Mouse (Mus musculus) liver (tissue): ENCODE data around the gene Abcc12.

Source experiments
- DNase-seq: peaks from one replicate; pipeline ENCODE4 v3.0.0-alpha.2; 2020; ENCODE audit warnings: mixed read lengths

Gene Abcc12

GRCm38 (mm10) chr8:86578076-86578475 is 2.4 kb downstream of the Abcc12 start:
- no peak for DNase-seq

- no peak for DNase-seq
Measured at GRCm38 (mm10) chr8:86577547-86577946, 2.9 kb downstream of the Abcc12 start.

- DNase-seq: no peak
Measured at GRCm38 (mm10) chr8:86563674-86564073, 16.8 kb downstream of the Abcc12 start.

- DNase-seq: no peak
Measured at GRCm38 (mm10) chr8:86561737-86562136, 18.7 kb downstream of the Abcc12 start.

GRCm38 (mm10) chr8:86560688-86561065 is 19.8 kb downstream of the Abcc12 start:
- no peak for DNase-seq

- DNase-seq: no peak
Measured at GRCm38 (mm10) chr8:86559947-86560687, 20.4 kb downstream of the Abcc12 start.

GRCm38 (mm10) chr8:86557186-86558045 is 23.1 kb downstream of the Abcc12 start:
- DNase-seq: no peak

GRCm38 (mm10) chr8:86555564-86555963 is 24.9 kb downstream of the Abcc12 start:
- DNase-seq: no peak

GRCm38 (mm10) chr8:86554220-86554891 is 26.1 kb downstream of the Abcc12 start:
- DNase-seq: no peak

GRCm38 (mm10) chr8:86550516-86550915 is 30.0 kb downstream of the Abcc12 start:
- DNase-seq: no peak

GRCm38 (mm10) chr8:86546001-86546400 is 34.5 kb downstream of the Abcc12 start:
- no peak for DNase-seq

- no peak for DNase-seq
Measured at GRCm38 (mm10) chr8:86540906-86541305, 39.6 kb downstream of the Abcc12 start.

GRCm38 (mm10) chr8:86540376-86540775 is 40.1 kb downstream of the Abcc12 start:
- no peak for DNase-seq

- no peak for DNase-seq
Measured at GRCm38 (mm10) chr8:86536663-86536987, 43.9 kb downstream of the Abcc12 start.

GRCm38 (mm10) chr8:86535791-86536662 is 44.5 kb downstream of the Abcc12 start:
- DNase-seq: peak; percentile 40

GRCm38 (mm10) chr8:86535068-86535560 is 45.4 kb downstream of the Abcc12 start:
- DNase-seq: no peak

GRCm38 (mm10) chr8:86529714-86530113 is 50.8 kb downstream of the Abcc12 start:
- DNase-seq: no peak

GRCm38 (mm10) chr8:86527336-86528029 is 53.0 kb downstream of the Abcc12 start:
- DNase-seq: no peak

- no peak for DNase-seq
Measured at GRCm38 (mm10) chr8:86526808-86527207, 53.7 kb downstream of the Abcc12 start.

GRCm38 (mm10) chr8:86514203-86514602 is 66.3 kb downstream of the Abcc12 start:
- no peak for DNase-seq

GRCm38 (mm10) chr8:86512886-86513285 is 67.6 kb downstream of the Abcc12 start:
- peak; percentile 19 for DNase-seq
